Mouse (Mus musculus) E14TG2a.4 (cell line): Measurements from ENCODE around the gene Ift52.
"Not testable (repeated sequence)": the region's sequence is repeated elsewhere in the genome, so short reads cannot be mapped to it uniquely, and the experiment has no call there.

Source experiments
- H3K27me3 ChIP-seq: 2 replicates; pipeline ENCODE4 v1.6.1; 2014; ENCODE audit warnings: low read length, control low read depth; ENCODE audit not compliant: insufficient read depth
- H3K36me3 ChIP-seq: 2 replicates; pipeline ENCODE4 v1.6.1; 2014; ENCODE audit warnings: low read length, control low read depth; ENCODE audit not compliant: insufficient read depth
- H3K4me1 ChIP-seq: replicated peaks from 2 replicates; pipeline ENCODE4 v1.6.1; 2014; ENCODE audit warnings: low read depth, low read length, control low read depth
- H3K4me3 ChIP-seq: replicated peaks from 2 replicates; pipeline ENCODE4 v1.5.1; 2014; ENCODE audit warnings: mild to moderate bottlenecking, low read length
- H3K9me3 ChIP-seq: 2 replicates; pipeline ENCODE4 v1.6.1; 2014; ENCODE audit warnings: low read length, control low read depth
- CTCF ChIP-seq: conservative IDR thresholded peaks from 2 replicates; pipeline ENCODE4 v1.5.1; 2014; ENCODE audit warnings: low read length
- NANOG ChIP-seq: IDR thresholded peaks from 2 replicates; pipeline ENCODE4 v1.6.1; 2014; ENCODE audit warnings: borderline replicate concordance, low read length, mixed read lengths
- POU5F1 ChIP-seq: IDR thresholded peaks from 2 replicates; pipeline ENCODE4 v1.6.1; 2014; ENCODE audit warnings: low read length, borderline replicate concordance

Gene Ift52

GRCm38 (mm10) chr2:163049116-163049515 lies 32.0 kb downstream of the Ift52 start:
- Histone ChIP-seq H3K4me1 (peaks cover 61% of the 10 kb centered on the region), H3K9me3 (no peaks in the 10 kb centered on the region), H3K36me3 (peaks cover 47% of the 10 kb centered on the region), H3K27me3 (no peaks in the 10 kb centered on the region), H3K4me3 (peak overlapping the region; percentile 23; the same call in 1 of the 2 replicates)
- TF ChIP-seq POU5F1, result no peak
- no peak for TF ChIP-seq NANOG
- TF ChIP-seq CTCF, result no peak

- Histone ChIP-seq H3K4me3 (peak overlapping the region; percentile 99), H3K9me3 (no peaks in the 10 kb centered on the region), H3K36me3 (peaks cover 38% of the 10 kb centered on the region), H3K4me1 (peaks cover 62% of the 10 kb centered on the region), H3K27me3 (no peaks in the 10 kb centered on the region)
- TF ChIP-seq POU5F1 (no peak), NANOG (no peak), CTCF (no peak)
These were observed 34.5 kb downstream of the Ift52 start for GRCm38 (mm10) chr2:163051691-163052090.

- Histone ChIP-seq H3K4me1 (peaks cover 66% of the 10 kb centered on the region), H3K4me3 (peak overlapping the region; percentile 99), H3K36me3 (peaks cover 38% of the 10 kb centered on the region), H3K9me3 (no peaks in the 10 kb centered on the region), H3K27me3 (no peaks in the 10 kb centered on the region)
- peak; percentile 46; the same call in 1 of the 2 replicates for TF ChIP-seq NANOG
- TF ChIP-seq CTCF, result no peak
These were observed 34.9 kb downstream of the Ift52 start for GRCm38 (mm10) chr2:163052101-163052500.

GRCm38 (mm10) chr2:163052826-163053225 lies 35.7 kb downstream of the Ift52 start:
- H3K36me3 ChIP-seq, result peaks cover 37% of the 10 kb centered on the region
- peak overlapping the region; percentile 99 for H3K4me3 ChIP-seq
- no peaks in the 10 kb centered on the region for H3K27me3 ChIP-seq
- H3K9me3 ChIP-seq, result no peaks in the 10 kb centered on the region
- peaks cover 69% of the 10 kb centered on the region for H3K4me1 ChIP-seq
- TF ChIP-seq CTCF, result no peak
- TF ChIP-seq POU5F1, result no peak
- no peak for TF ChIP-seq NANOG

GRCm38 (mm10) chr2:163054335-163054840 lies 37.2 kb downstream of the Ift52 start, which contains the start of gene Mybl2:
TSS of gene Mybl2 (plus strand) at chr2:163054687.
- H3K27me3 ChIP-seq, result no peaks in the 10 kb centered on the region
- peak within 1 kb of the TSS; percentile 99 for H3K4me3 ChIP-seq
- H3K9me3 ChIP-seq, result no peaks in the 10 kb centered on the region
- H3K4me1 ChIP-seq, result peaks cover 66% of the 10 kb centered on the region
- H3K36me3 ChIP-seq, result peaks cover 38% of the 10 kb centered on the region
- no peak for TF ChIP-seq CTCF
- no peak for TF ChIP-seq NANOG
- no peak for TF ChIP-seq POU5F1

GRCm38 (mm10) chr2:163054891-163055494 lies 37.8 kb downstream of the Ift52 start:
- peaks cover 44% of the 10 kb centered on the region for H3K36me3 ChIP-seq
- peak overlapping the region; percentile 99 for H3K4me3 ChIP-seq
- H3K9me3 ChIP-seq, result no peaks in the 10 kb centered on the region
- TF ChIP-seq POU5F1 (no peak), NANOG (no peak), CTCF (no peak)
- H3K27me3 ChIP-seq, result no peaks in the 10 kb centered on the region
- peaks cover 66% of the 10 kb centered on the region for H3K4me1 ChIP-seq

GRCm38 (mm10) chr2:163055715-163056114 lies 38.6 kb downstream of the Ift52 start:
- H3K4me3 ChIP-seq, result peak overlapping the region; percentile 99
- TF ChIP-seq NANOG (no peak), POU5F1 (no peak), CTCF (no peak)
- no peaks in the 10 kb centered on the region for H3K9me3 ChIP-seq
- no peaks in the 10 kb centered on the region for H3K27me3 ChIP-seq
- H3K4me1 ChIP-seq, result peaks cover 64% of the 10 kb centered on the region
- H3K36me3 ChIP-seq, result peaks cover 48% of the 10 kb centered on the region

GRCm38 (mm10) chr2:163056584-163056983 lies 39.4 kb downstream of the Ift52 start:
- TF ChIP-seq CTCF (no peak), NANOG (no peak)
- peaks cover 65% of the 10 kb centered on the region for H3K4me1 ChIP-seq
- H3K9me3 ChIP-seq, result no peaks in the 10 kb centered on the region
- peak overlapping the region; percentile 99 for H3K4me3 ChIP-seq
- peaks cover 57% of the 10 kb centered on the region for H3K36me3 ChIP-seq
- H3K27me3 ChIP-seq, result no peaks in the 10 kb centered on the region

GRCm38 (mm10) chr2:163058981-163059380 lies 41.8 kb downstream of the Ift52 start:
- Histone ChIP-seq H3K4me3 (peak overlapping the region; percentile 99), H3K4me1 (peaks cover 66% of the 10 kb centered on the region), H3K36me3 (peaks cover 76% of the 10 kb centered on the region)
- H3K27me3 ChIP-seq, H3K9me3 ChIP-seq: not testable (repeated sequence)
